Mouse (Mus musculus) cortical plate, adult 2 months (tissue): ENCODE measurements around the gene Shroom1.

Experiments
- CTCF ChIP-seq: fragments of 200-500 bp; IDR thresholded peaks from 2 replicates; pipeline ENCODE4 v1.5.1; 2011; ENCODE audit warnings: mild to moderate bottlenecking, control low read depth, low read length; ENCODE audit not compliant: insufficient read depth; ENCODE audit errors: extremely low read depth
- POLR2A ChIP-seq: fragments of 200-500 bp; IDR thresholded peaks from 2 replicates; pipeline ENCODE4 v1.6.1; 2011; ENCODE audit warnings: mild to moderate bottlenecking, low read length, control low read depth; ENCODE audit not compliant: insufficient read depth; ENCODE audit errors: extremely low read depth

DNA sequence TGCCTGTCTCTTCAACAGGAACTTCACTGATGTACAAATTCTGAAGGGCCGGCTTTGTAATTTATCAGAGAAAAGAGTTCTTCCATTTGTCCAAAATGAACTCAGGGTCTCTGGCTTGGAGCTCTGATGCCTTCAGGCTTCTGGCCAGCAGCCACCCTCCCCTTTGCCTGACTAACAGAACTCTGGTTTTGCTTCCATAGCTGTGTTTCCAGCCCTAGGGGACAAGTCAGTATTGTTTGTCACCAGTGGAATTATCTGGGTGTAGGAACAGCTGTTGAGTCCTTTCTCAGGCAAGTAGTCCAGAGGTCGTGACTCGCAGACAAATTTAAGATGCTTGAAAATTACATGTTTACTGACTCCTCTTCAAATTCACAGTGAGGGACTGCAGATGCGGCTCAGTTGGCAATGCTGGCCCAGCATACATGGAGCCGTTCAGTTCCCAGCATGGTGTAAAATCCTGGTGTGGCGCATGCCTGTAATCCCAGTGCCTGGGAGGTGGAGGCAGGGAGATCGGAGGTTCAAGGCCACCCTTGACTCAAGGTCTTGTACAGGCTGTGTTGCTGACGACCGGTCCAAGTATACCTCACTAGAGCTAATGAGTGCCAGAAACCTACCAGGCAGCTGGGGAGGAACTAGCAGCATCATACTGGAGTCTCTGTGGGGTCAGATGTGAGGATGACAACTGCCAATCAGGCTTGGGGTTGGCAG is 50.2 kb downstream of the Shroom1 start:
- TF ChIP-seq POLR2A (no peak), CTCF (no peak)
